Mouse (Mus musculus) CH12.LX (cell line): ENCODE measurements around the gene Bcdin3d. TPM values are rescaled to one million over a fixed set of nuclear protein-coding genes. Genes with fewer than 3 reads are reported as not detected.

Experiments
- DNase-seq: peaks from one replicate; pipeline ENCODE4 v3.0.0-alpha.2; 2013; ENCODE audit errors: extremely low read depth
- H3K27ac ChIP-seq: 2 replicates; pipeline ENCODE4 v1.5.1; 2012; ENCODE audit warnings: low read depth, mild to moderate bottlenecking, control low read depth, moderate library complexity; ENCODE audit not compliant: insufficient read depth
- H3K27me3 ChIP-seq: replicated peaks from 2 replicates; pipeline ENCODE3; 2012; ENCODE audit warnings: inconsistent platforms
- H3K36me3 ChIP-seq, 2 experiments: replicated peaks in 1 of 2; 2 replicates each; pipeline versions ENCODE3 to v1.6.1; 2012; ENCODE audit warnings: inconsistent platforms in 1 of 2, low read length in 1 of 2, mild to moderate bottlenecking in 1 of 2, mixed read lengths in 1 of 2, moderate library complexity in 1 of 2; ENCODE audit not compliant: control insufficient read depth in 1 of 2, insufficient read depth in 1 of 2
- H3K4me1 ChIP-seq, 2 experiments: 2 replicates each; pipeline ENCODE4 v1.6.1; 2012; ENCODE audit warnings: inconsistent platforms in 1 of 2, moderate library complexity in 1 of 2; ENCODE audit not compliant: insufficient read depth in 2 of 2, control insufficient read depth in 1 of 2
- H3K4me2 ChIP-seq: 2 replicates; pipeline ENCODE4 v1.6.1; 2012; ENCODE audit warnings: low read depth, mild to moderate bottlenecking, control low read depth; ENCODE audit not compliant: poor library complexity, insufficient read depth, severe bottlenecking
- H3K4me3 ChIP-seq, 3 experiments: fragments of 150-350 bp in 1 of 3; sonication (generic) in 1 of 3; replicated peaks in 1 of 3; 2 replicates each; pipeline versions ENCODE3 to v1.5.1; 2011 to 2012; ENCODE audit warnings: low read depth in 2 of 3, low read length in 2 of 3, mild to moderate bottlenecking in 2 of 3, moderate library complexity in 2 of 3, control low read depth in 1 of 3, improper control_type of control experiment in 1 of 3, inconsistent platforms in 1 of 3, mixed read lengths in 1 of 3; ENCODE audit not compliant: poor library complexity in 1 of 3
- H3K79me2 ChIP-seq: replicated peaks from 2 replicates; pipeline ENCODE4 v1.6.1; 2012; ENCODE audit warnings: mild to moderate bottlenecking, moderate library complexity; ENCODE audit not compliant: control insufficient read depth, poor library complexity, insufficient read depth, severe bottlenecking; ENCODE audit errors: extremely low read depth
- H3K9ac ChIP-seq: 2 replicates; pipeline ENCODE4 v1.6.1; 2012; ENCODE audit warnings: low read depth, mild to moderate bottlenecking, control low read depth, moderate library complexity; ENCODE audit not compliant: insufficient read depth
- H3K9me3 ChIP-seq: replicated peaks from 2 replicates; pipeline ENCODE3; 2012; ENCODE audit warnings: low read length, inconsistent platforms, mixed read lengths
- BHLHE40 ChIP-seq: IDR thresholded peaks from 2 replicates; pipeline ENCODE4 v1.6.1; 2011; ENCODE audit warnings: mild to moderate bottlenecking, low read depth, low read length, improper control_type of control experiment
- CHD1 ChIP-seq: IDR thresholded peaks from 2 replicates; pipeline ENCODE4 v1.6.1; 2012; ENCODE audit warnings: low read depth, low read length, improper control_type of control experiment, inconsistent platforms
- CHD2 ChIP-seq: IDR thresholded peaks from 2 replicates; pipeline ENCODE4 v1.6.1; 2011; ENCODE audit warnings: low read length, improper control_type of control experiment
- E2F4 ChIP-seq: IDR thresholded peaks from 2 replicates; pipeline ENCODE4 v1.6.1; 2011; ENCODE audit warnings: low read depth, low read length, improper control_type of control experiment; ENCODE audit not compliant: insufficient replicate concordance
- ELF1 ChIP-seq: IDR thresholded peaks from 2 replicates; pipeline ENCODE4 v1.6.1; 2014; ENCODE audit warnings: low read depth, mild to moderate bottlenecking, inconsistent platforms, low read length, improper control_type of control experiment
- ETS1 ChIP-seq: conservative IDR thresholded peaks from 2 replicates; pipeline ENCODE4 v1.6.1; 2012; ENCODE audit warnings: low read depth, mild to moderate bottlenecking, inconsistent platforms, low read length, improper control_type of control experiment, moderate library complexity
- GABPA ChIP-seq: IDR thresholded peaks from 2 replicates; pipeline ENCODE4 v1.6.1; 2012; ENCODE audit warnings: low read depth, low read length, improper control_type of control experiment, inconsistent platforms; ENCODE audit not compliant: insufficient replicate concordance
- IRF4 ChIP-seq: IDR thresholded peaks from 2 replicates; pipeline ENCODE4 v1.6.1; 2014; ENCODE audit warnings: low read depth, mild to moderate bottlenecking, inconsistent platforms, low read length, improper control_type of control experiment
- JUND ChIP-seq: conservative IDR thresholded peaks from 2 replicates; pipeline ENCODE4 v1.6.1; 2011; ENCODE audit warnings: low read depth, low read length, improper control_type of control experiment
- MAX ChIP-seq: IDR thresholded peaks from 2 replicates; pipeline ENCODE4 v1.6.1; 2011; ENCODE audit warnings: low read length, improper control_type of control experiment
- MAZ ChIP-seq: IDR thresholded peaks from 2 replicates; pipeline ENCODE4 v1.6.1; 2012; ENCODE audit warnings: low read depth, mild to moderate bottlenecking, inconsistent platforms, low read length, improper control_type of control experiment, moderate library complexity
- MEF2A ChIP-seq: IDR thresholded peaks from 2 replicates; pipeline ENCODE4 v1.6.1; 2014; ENCODE audit warnings: low read depth, mild to moderate bottlenecking, inconsistent platforms, low read length, improper control_type of control experiment, borderline replicate concordance
- MYC ChIP-seq: IDR thresholded peaks from 2 replicates; pipeline ENCODE4 v1.6.1; 2011; ENCODE audit warnings: low read depth, mild to moderate bottlenecking, improper control_type of control experiment, low read length
- NELFE ChIP-seq: IDR thresholded peaks from 2 replicates; pipeline ENCODE4 v1.6.1; 2011; ENCODE audit warnings: low read depth, low read length, improper control_type of control experiment
- POLR2A ChIP-seq: IDR thresholded peaks from 2 replicates; pipeline ENCODE4 v1.6.1; 2011; ENCODE audit warnings: low read depth, mild to moderate bottlenecking, improper control_type of control experiment, low read length
- RAD21 ChIP-seq: IDR thresholded peaks from 2 replicates; pipeline ENCODE4 v1.6.1; 2011; ENCODE audit warnings: low read depth, mild to moderate bottlenecking, low read length, improper control_type of control experiment, moderate library complexity
- SMC3 ChIP-seq: IDR thresholded peaks from 2 replicates; pipeline ENCODE4 v1.6.1; 2011; ENCODE audit warnings: low read depth, low read length, improper control_type of control experiment
- TBP ChIP-seq: conservative IDR thresholded peaks from 2 replicates; pipeline ENCODE4 v1.6.1; 2011; ENCODE audit warnings: low read depth, low read length, improper control_type of control experiment
- TCF12 ChIP-seq: IDR thresholded peaks from 2 replicates; pipeline ENCODE4 v1.6.1; 2014; ENCODE audit warnings: low read depth, mild to moderate bottlenecking, inconsistent platforms, low read length, improper control_type of control experiment
- UBTF ChIP-seq: IDR thresholded peaks from 2 replicates; pipeline ENCODE4 v1.6.1; 2012; ENCODE audit warnings: low read depth, mild to moderate bottlenecking, inconsistent platforms, low read length, improper control_type of control experiment, moderate library complexity
- USF1 ChIP-seq: IDR thresholded peaks from 2 replicates; pipeline ENCODE4 v1.6.1; 2014; ENCODE audit warnings: low read depth, mild to moderate bottlenecking, inconsistent platforms, low read length, improper control_type of control experiment
- USF2 ChIP-seq: conservative IDR thresholded peaks from 2 replicates; pipeline ENCODE4 v1.6.1; 2011; ENCODE audit warnings: low read depth, low read length, improper control_type of control experiment
- ZMIZ1 ChIP-seq: IDR thresholded peaks from 2 replicates; pipeline ENCODE4 v1.6.1; 2012; ENCODE audit warnings: low read depth, mild to moderate bottlenecking, inconsistent platforms, low read length, improper control_type of control experiment
- ZNF384 ChIP-seq: IDR thresholded peaks from 2 replicates; pipeline ENCODE4 v1.6.1; 2012; ENCODE audit warnings: low read depth, low read length, improper control_type of control experiment, inconsistent platforms
- dilution Hi-C: fragments of 300-500 bp; cut with MboI; formaldehyde crosslinking; loops from 2 replicates; pipeline ENCODE4 v1.14.3; 2020; ENCODE audit warnings: low sequenced_read_pairs; ENCODE audit not compliant: extremely low pct_unique_long_range_greater_than_20kb, extremely low pct_ligation_motif_present
- in situ Hi-C: fragments of 300-500 bp; cut with MboI; formaldehyde crosslinking; loops from 3 replicates; pipeline ENCODE4 v1.14.3; 2019; ENCODE audit warnings: low sequenced_read_pairs, low pct_ligation_motif_present, low pct_unique_long_range_greater_than_20kb, mixed read lengths
- polyA plus RNA-seq: library from polyadenylated mRNA; unstranded; fragments of >175 nt; gene quantifications from 2 replicates; pipeline ENCODE4 v1.2.1, GENCODE M21; 2012; ENCODE audit warnings: low read depth; ENCODE audit not compliant: insufficient read length
- total RNA-seq, 2 experiments: library from RNA; depleted of rRNA; stranded (reverse); fragments of 300-350 nt in 1 of 2; fragments of >200 nt in 1 of 2; gene quantifications; 2 replicates each; pipeline ENCODE4 v1.2.3; 2012 to 2014

Bcdin3d gene
- total and polyA plus RNA-seq, 3 experiments: 13.8 to 15.3 (median 14.2) TPM

DNA sequence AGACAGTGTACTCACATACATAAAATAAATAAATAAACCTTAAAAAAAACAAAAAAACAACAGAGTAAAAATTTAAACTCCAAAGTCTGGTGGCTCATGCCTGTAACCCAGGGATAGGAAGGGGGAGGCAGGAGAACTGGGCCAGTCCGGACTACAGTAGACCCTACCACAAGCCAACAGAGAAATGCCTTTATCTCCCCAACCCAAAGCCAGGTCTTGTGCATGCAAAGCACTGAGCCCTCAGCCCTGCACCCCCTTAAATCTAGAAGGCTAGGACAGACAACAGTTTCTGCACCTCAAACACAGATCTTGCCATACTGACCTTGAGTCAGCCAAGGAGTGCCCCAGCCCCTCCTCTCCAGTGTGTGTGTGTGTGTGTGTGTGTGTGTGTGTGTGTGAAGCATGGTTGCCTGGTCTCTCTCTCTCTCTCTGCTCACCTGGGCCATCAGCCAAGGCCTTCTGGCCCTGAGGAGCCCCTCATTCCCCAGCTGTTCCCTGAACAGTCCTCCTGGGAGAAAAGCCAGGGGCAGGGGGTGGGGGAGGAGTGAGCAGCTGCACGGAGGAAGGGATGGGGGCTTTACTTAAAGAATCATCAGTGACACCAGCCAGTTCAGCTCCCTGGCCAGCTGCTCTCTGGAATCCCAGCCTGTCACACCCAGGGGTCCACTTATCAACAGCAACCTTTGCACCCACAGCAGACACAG, 34.3 kb downstream of the Bcdin3d start:
- Histone ChIP-seq H3K79me2 (no peaks in the 10 kb centered on the region), H3K9ac (no peak overlapping the region), H3K4me2 (no peak overlapping the region), H3K4me3 (no peak overlapping the region), H3K27me3 (no peaks in the 10 kb centered on the region), H3K27ac (no peak overlapping the region), H3K9me3 (no peaks in the 10 kb centered on the region), H3K4me1 (peaks cover 0 to 20% of the 10 kb centered on the region in 2 experiments; a peak in 2 of 4 replicates), H3K36me3 (peaks cover 0 to 23% of the 10 kb centered on the region in 2 experiments)
- DNase-seq: no peak
- no peak for TF ChIP-seq RAD21
- TF ChIP-seq ELF1: no peak
- TF ChIP-seq UBTF: no peak
- TF ChIP-seq ZNF384: no peak
- no peak for TF ChIP-seq CHD1
- TF ChIP-seq MAX: no peak
- no peak for TF ChIP-seq IRF4
- TF ChIP-seq MEF2A: no peak
- no peak for TF ChIP-seq POLR2A
- TF ChIP-seq BHLHE40: no peak
- TF ChIP-seq MAZ: no peak
- no peak for TF ChIP-seq GABPA
- no peak for TF ChIP-seq CHD2
- no peak for TF ChIP-seq TBP
- TF ChIP-seq ZMIZ1: no peak
- TF ChIP-seq SMC3: no peak
- no peak for TF ChIP-seq NELFE
- no peak for TF ChIP-seq JUND
- TF ChIP-seq MYC: no peak
- TF ChIP-seq USF2: no peak
- dilution Hi-C loops (no loop called here), in situ Hi-C loops (no loop called here)

DNA sequence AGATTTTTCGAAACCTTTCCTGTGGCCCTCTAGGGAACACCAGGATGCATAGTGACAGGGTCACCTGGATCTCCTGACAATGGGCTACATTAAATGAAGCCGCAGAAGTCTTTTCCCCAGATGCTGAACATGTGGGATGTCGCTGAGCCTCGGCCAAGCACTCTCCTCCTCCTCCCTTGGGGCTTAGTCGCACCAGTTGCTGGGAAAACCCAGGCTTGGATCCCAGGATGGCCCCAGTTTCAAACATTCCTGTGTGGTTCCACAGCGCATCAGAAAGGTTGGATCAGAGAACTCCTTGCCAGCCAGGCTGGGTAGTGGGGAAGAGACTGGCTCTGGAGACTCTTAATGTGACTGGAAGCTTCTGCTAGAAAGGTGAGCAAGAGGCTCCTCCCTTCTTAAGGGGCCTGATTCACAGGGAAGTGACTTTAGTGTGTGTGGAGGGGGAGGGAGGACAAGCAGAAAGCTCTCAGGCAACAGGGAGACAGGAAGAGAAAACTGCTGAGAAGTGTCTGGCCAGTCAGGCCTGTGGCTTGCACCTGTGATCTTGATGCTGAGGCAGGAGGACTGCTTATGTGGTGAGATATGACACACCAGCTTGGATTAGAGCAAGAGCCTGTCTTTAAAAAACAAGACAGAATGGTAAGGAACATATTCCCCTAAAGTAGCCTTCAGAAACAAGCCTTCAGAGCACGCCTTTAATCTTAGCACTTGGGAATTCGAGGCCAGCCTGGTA, 35.4 kb downstream of the Bcdin3d start:
- Histone ChIP-seq H3K4me1 (peaks cover 0 to 20% of the 10 kb centered on the region in 2 experiments; a peak in 2 of 4 replicates), H3K9ac (no peak overlapping the region), H3K27ac (no peak overlapping the region), H3K27me3 (no peaks in the 10 kb centered on the region), H3K36me3 (peaks cover 0 to 20% of the 10 kb centered on the region in 2 experiments), H3K4me2 (no peak overlapping the region), H3K4me3 (no peak overlapping the region), H3K9me3 (no peaks in the 10 kb centered on the region), H3K79me2 (no peaks in the 10 kb centered on the region)
- TF ChIP-seq TBP: no peak
- no peak for TF ChIP-seq MAZ
- TF ChIP-seq E2F4: no peak
- TF ChIP-seq USF1: no peak
- no peak for TF ChIP-seq MAX
- TF ChIP-seq ETS1: no peak
- no peak for TF ChIP-seq TCF12
- no peak for TF ChIP-seq CHD2
- no peak for TF ChIP-seq NELFE
- peak; percentile 38 for DNase-seq
- dilution Hi-C loops: no loop called here
- in situ Hi-C loops: no loop called here
